Mouse (Mus musculus): Measurements from ENCODE around the gene Celsr2.

DNA sequence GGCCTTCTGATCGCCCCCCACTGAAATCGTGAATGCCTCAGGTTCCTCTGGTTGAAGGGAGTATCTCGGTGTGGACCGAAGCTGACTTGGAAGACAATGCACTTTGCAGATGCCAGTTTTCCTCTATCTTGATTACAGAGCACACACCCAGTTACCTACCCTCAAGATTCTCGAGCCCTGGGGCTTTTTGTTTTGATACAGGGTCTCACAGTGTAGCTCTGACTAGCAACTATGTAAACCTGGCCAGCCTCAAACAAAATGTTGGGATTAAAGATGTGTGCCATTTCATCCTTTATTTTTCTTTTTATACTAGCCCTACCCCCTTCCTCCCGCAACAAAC, 30.0 kb upstream of the Celsr2 start:
- no peak for TF ChIP-seq CTCF (IDR thresholded peaks at IDR 0.05; ENCODE audit: low read depth)
- no peak for TF ChIP-seq EP300 (IDR thresholded peaks at IDR 0.05; ENCODE audit: low read depth)

Measured in heart, postnatal 0 days (tissue).